Mouse (Mus musculus): ENCODE data around the gene Slc22a1. TPM values are rescaled to one million over a fixed set of nuclear protein-coding genes. Genes with fewer than 3 reads are reported as not detected.
A peak's percentile ranks its signal among the peaks of the same experiment; 100 is the strongest.
"Not testable (repeated sequence)": the region's sequence is repeated elsewhere in the genome, so short reads cannot be mapped to it uniquely, and the experiment has no call there.

Slc22a1 gene
- polyA plus RNA-seq, 1 experiment from 2014 or later: not detected

- no peaks in the 10 kb centered on the region for H3K4me1 ChIP-seq (replicated peaks)
- ATAC-seq (ENCODE audit: low FRiP score): no peak
- H3K27ac ChIP-seq: no peak overlapping the region
- no peaks in the 10 kb centered on the region; the same call in 1 of the 2 replicates for H3K9me3 ChIP-seq
- H3K27me3 ChIP-seq: no peaks in the 10 kb centered on the region
- H3K9ac ChIP-seq: no peak overlapping the region
- no peak overlapping the region for H3K4me3 ChIP-seq
- H3K36me3 ChIP-seq: peaks cover 22% of the 10 kb centered on the region
- no peak overlapping the region for H3K4me2 ChIP-seq
Measured at GRCm38 (mm10) chr17:12677139-12677538, 1.5 kb upstream of the Slc22a1 start.

GRCm38 (mm10) chr17:12674980-12675379, 649 bp downstream of the Slc22a1 start:
- H3K9me3 ChIP-seq; H3K4me1 ChIP-seq (replicated peaks); H3K27ac ChIP-seq; H3K36me3 ChIP-seq; ATAC-seq (ENCODE audit: low FRiP score); H3K9ac ChIP-seq; H3K4me3 ChIP-seq; H3K4me2 ChIP-seq; H3K27me3 ChIP-seq: not testable (repeated sequence)
- 90% methylated on average over 7 of the region's 7 CpGs for WGBS

- ATAC-seq (ENCODE audit: low FRiP score): no peak
- no peak overlapping the region for H3K27ac ChIP-seq
- H3K9ac ChIP-seq: no peak overlapping the region
- WGBS: 80% methylated on average over 3 of the region's 3 CpGs
- H3K9me3 ChIP-seq: no peaks in the 10 kb centered on the region
- H3K4me2 ChIP-seq: no peak overlapping the region
- H3K27me3 ChIP-seq: no peaks in the 10 kb centered on the region
- peaks cover 5% of the 10 kb centered on the region for H3K4me1 ChIP-seq (replicated peaks)
- no peak overlapping the region for H3K4me3 ChIP-seq
- H3K36me3 ChIP-seq: no peaks in the 10 kb centered on the region
Measured at GRCm38 (mm10) chr17:12673871-12674270, 1.8 kb downstream of the Slc22a1 start.

- Histone ChIP-seq H3K4me2 (no peak overlapping the region), H3K4me3 (no peak overlapping the region), H3K27me3 (no peaks in the 10 kb centered on the region), H3K4me1 (replicated peaks) (peaks cover 6% of the 10 kb centered on the region), H3K9me3 (no peaks in the 10 kb centered on the region), H3K27ac (no peak overlapping the region), H3K9ac (no peak overlapping the region), H3K36me3 (no peaks in the 10 kb centered on the region)
- ATAC-seq (ENCODE audit: low FRiP score): no peak
- WGBS: 81% methylated on average over 7 of the region's 7 CpGs
Measured at GRCm38 (mm10) chr17:12672285-12672790, 3.3 kb downstream of the Slc22a1 start.

- ATAC-seq (ENCODE audit: low FRiP score): no peak
- 90% methylated on average over 5 of the region's 5 CpGs for WGBS
- H3K4me2 ChIP-seq: no peak overlapping the region
Measured at GRCm38 (mm10) chr17:12671029-12671605, 4.5 kb downstream of the Slc22a1 start.

GRCm38 (mm10) chr17:12669363-12669679, 6.3 kb downstream of the Slc22a1 start:
- no peak overlapping the region for H3K9ac ChIP-seq
- no peak for ATAC-seq (ENCODE audit: low FRiP score)
- H3K27ac ChIP-seq: no peak overlapping the region; the same call in 1 of the 2 replicates

More at GRCm38 (mm10) chr17:12671029-12671605, 4.5 kb downstream of the Slc22a1 start:
- Histone ChIP-seq H3K4me3 (no peak overlapping the region), H3K36me3 (no peaks in the 10 kb centered on the region), H3K4me1 (replicated peaks) (peaks cover 6% of the 10 kb centered on the region), H3K9ac (no peak overlapping the region), H3K9me3 (no peaks in the 10 kb centered on the region), H3K27me3 (no peaks in the 10 kb centered on the region), H3K27ac (no peak overlapping the region)

GRCm38 (mm10) chr17:12668478-12669362, 6.9 kb downstream of the Slc22a1 start:
- Histone ChIP-seq H3K4me3 (no peak overlapping the region), H3K4me2 (no peak overlapping the region), H3K4me1 (replicated peaks) (peaks cover 6% of the 10 kb centered on the region), H3K27me3 (no peaks in the 10 kb centered on the region), H3K9ac (no peak overlapping the region), H3K36me3 (no peaks in the 10 kb centered on the region), H3K9me3 (no peaks in the 10 kb centered on the region), H3K27ac (no peak overlapping the region)
- ATAC-seq (ENCODE audit: low FRiP score): no peak
- WGBS: 59% methylated on average over 7 of the region's 7 CpGs

More at GRCm38 (mm10) chr17:12669363-12669679, 6.3 kb downstream of the Slc22a1 start:
- Histone ChIP-seq H3K4me3 (no peak overlapping the region), H3K4me1 (replicated peaks) (peaks cover 6% of the 10 kb centered on the region), H3K4me2 (no peak overlapping the region), H3K36me3 (no peaks in the 10 kb centered on the region), H3K9me3 (no peaks in the 10 kb centered on the region), H3K27me3 (no peaks in the 10 kb centered on the region)

GRCm38 (mm10) chr17:12664156-12664555, 11.5 kb downstream of the Slc22a1 start:
- Histone ChIP-seq H3K9ac (no peak overlapping the region), H3K4me1 (replicated peaks) (peaks cover 7% of the 10 kb centered on the region; the same call in 1 of the 2 replicates), H3K27ac (no peak overlapping the region), H3K36me3 (no peaks in the 10 kb centered on the region), H3K27me3 (no peaks in the 10 kb centered on the region), H3K4me2 (no peak overlapping the region), H3K4me3 (no peak overlapping the region), H3K9me3 (no peaks in the 10 kb centered on the region)
- no peak for ATAC-seq (ENCODE audit: low FRiP score)
- WGBS: 75% methylated on average over 8 of the region's 8 CpGs

- Histone ChIP-seq H3K4me1 (replicated peaks) (0 out of 2 replicates have a peak, but pooled peaks cover 4% of the 10 kb centered on the region), H3K4me2 (no peak overlapping the region), H3K4me3 (no peak overlapping the region), H3K9ac (no peak overlapping the region), H3K27ac (no peak overlapping the region), H3K27me3 (no peaks in the 10 kb centered on the region), H3K36me3 (no peaks in the 10 kb centered on the region), H3K9me3 (no peaks in the 10 kb centered on the region)
- ATAC-seq (ENCODE audit: low FRiP score): peak; percentile 46; the same call in 1 of the 2 replicates
- WGBS: 69% methylated on average over 13 of the region's 13 CpGs
Measured at GRCm38 (mm10) chr17:12660572-12661260, 14.9 kb downstream of the Slc22a1 start.

GRCm38 (mm10) chr17:12659233-12659632, 16.4 kb downstream of the Slc22a1 start:
- Histone ChIP-seq H3K9ac (no peak overlapping the region), H3K9me3 (no peaks in the 10 kb centered on the region), H3K4me3 (no peak overlapping the region), H3K36me3 (no peaks in the 10 kb centered on the region), H3K27me3 (no peaks in the 10 kb centered on the region), H3K4me1 (replicated peaks) (0 out of 2 replicates have a peak, but pooled peaks cover 4% of the 10 kb centered on the region), H3K4me2 (no peak overlapping the region), H3K27ac (no peak overlapping the region)
- no peak for ATAC-seq (ENCODE audit: low FRiP score)
- WGBS: 94% methylated on average over 10 of the region's 10 CpGs

GRCm38 (mm10) chr17:12658784-12659183, 16.8 kb downstream of the Slc22a1 start:
- Histone ChIP-seq H3K27me3 (no peaks in the 10 kb centered on the region), H3K4me1 (replicated peaks) (0 out of 2 replicates have a peak, but pooled peaks cover 4% of the 10 kb centered on the region), H3K36me3 (no peaks in the 10 kb centered on the region), H3K9ac (no peak overlapping the region), H3K4me3 (no peak overlapping the region), H3K4me2 (no peak overlapping the region), H3K9me3 (no peaks in the 10 kb centered on the region), H3K27ac (no peak overlapping the region)
- WGBS: 84% methylated on average over 7 of the region's 7 CpGs
- ATAC-seq (ENCODE audit: low FRiP score): no peak

GRCm38 (mm10) chr17:12655826-12656225, 19.8 kb downstream of the Slc22a1 start:
- no peak overlapping the region for H3K27ac ChIP-seq
- no peaks in the 10 kb centered on the region for H3K36me3 ChIP-seq
- H3K9ac ChIP-seq: no peak overlapping the region
- H3K4me3 ChIP-seq: no peak overlapping the region
- no peaks in the 10 kb centered on the region for H3K9me3 ChIP-seq
- no peak for ATAC-seq (ENCODE audit: low FRiP score)
- H3K4me1 ChIP-seq (replicated peaks): no peaks in the 10 kb centered on the region
- WGBS: 87% methylated on average over 7 of the region's 7 CpGs
- no peaks in the 10 kb centered on the region for H3K27me3 ChIP-seq
- H3K4me2 ChIP-seq: no peak overlapping the region
